Mouse (Mus musculus): ENCODE measurements at regions not wholly inside any gene's neighbourhood (a gene's known extent, or its start where the extent isn't known, plus 50 kb on each side); places are given as distances from the start of the nearest gene placed in this dataset.

DNA sequence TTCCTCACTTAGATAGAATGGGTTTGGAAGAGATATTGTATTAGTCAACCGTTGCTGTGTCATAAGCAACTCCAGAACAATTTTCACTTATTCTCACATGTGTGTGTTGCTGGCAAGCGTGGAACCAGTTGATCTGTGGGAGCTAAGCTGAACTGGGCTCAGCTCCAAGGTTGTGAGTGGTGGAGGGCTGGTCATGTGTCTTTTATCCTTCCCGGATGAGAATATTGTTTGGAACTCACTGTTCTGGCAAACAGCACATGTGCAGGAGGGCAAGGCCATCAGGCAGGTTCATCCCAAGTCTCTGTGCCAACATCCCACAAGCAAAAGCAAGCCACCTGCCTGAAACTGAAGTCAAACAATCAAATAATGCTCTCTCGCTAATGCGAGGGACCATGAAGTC, 656.8 kb downstream of the Diaph3 start:
- TF ChIP-seq POLR2A (IDR thresholded peaks at IDR 0.05; ENCODE audit: insufficient read depth, low read depth, low read length) (no peak), CTCF (IDR thresholded peaks at IDR 0.05) (no peak)

Data from heart, adult 2 months (tissue).